Mouse (Mus musculus) gastrocnemius, postnatal 25 days (tissue): ENCODE data around the gene Arxes1. TPM values are rescaled to one million over a fixed set of nuclear protein-coding genes. Genes with fewer than 3 reads are reported as not detected.
A peak's percentile ranks its signal among the peaks of the same experiment; 100 is the strongest.
"Not testable (repeated sequence)": the region's sequence is repeated elsewhere in the genome, so short reads cannot be mapped to it uniquely, and the experiment has no call there.

ENCODE experiments used
- DNase-seq: peaks from one replicate; pipeline ENCODE4 v3.0.0; 2022
- long read RNA-seq, 2 experiments: library from polyadenylated mRNA; stranded (forward); transcript quantifications; one replicate each; pipeline ENCODE4 v2.0.0; 2021
- total RNA-seq, 2 experiments: library from RNA; stranded (reverse); gene quantifications; 1 replicate in 1 of 2; 2 replicates in 1 of 2; pipeline ENCODE4 v1.2.3; 2021

The Arxes1 gene
- under 1 TPM; 0.31 to 0.88 TPM for total RNA-seq
- long read RNA-seq, experiment 1, partial matches to known transcripts: 0 of 1 reads
- long read RNA-seq, experiment 1, other reads (novel, unspliced or antisense): 0 of 1 reads
- long read RNA-seq, experiment 2: 0 reads

DNA sequence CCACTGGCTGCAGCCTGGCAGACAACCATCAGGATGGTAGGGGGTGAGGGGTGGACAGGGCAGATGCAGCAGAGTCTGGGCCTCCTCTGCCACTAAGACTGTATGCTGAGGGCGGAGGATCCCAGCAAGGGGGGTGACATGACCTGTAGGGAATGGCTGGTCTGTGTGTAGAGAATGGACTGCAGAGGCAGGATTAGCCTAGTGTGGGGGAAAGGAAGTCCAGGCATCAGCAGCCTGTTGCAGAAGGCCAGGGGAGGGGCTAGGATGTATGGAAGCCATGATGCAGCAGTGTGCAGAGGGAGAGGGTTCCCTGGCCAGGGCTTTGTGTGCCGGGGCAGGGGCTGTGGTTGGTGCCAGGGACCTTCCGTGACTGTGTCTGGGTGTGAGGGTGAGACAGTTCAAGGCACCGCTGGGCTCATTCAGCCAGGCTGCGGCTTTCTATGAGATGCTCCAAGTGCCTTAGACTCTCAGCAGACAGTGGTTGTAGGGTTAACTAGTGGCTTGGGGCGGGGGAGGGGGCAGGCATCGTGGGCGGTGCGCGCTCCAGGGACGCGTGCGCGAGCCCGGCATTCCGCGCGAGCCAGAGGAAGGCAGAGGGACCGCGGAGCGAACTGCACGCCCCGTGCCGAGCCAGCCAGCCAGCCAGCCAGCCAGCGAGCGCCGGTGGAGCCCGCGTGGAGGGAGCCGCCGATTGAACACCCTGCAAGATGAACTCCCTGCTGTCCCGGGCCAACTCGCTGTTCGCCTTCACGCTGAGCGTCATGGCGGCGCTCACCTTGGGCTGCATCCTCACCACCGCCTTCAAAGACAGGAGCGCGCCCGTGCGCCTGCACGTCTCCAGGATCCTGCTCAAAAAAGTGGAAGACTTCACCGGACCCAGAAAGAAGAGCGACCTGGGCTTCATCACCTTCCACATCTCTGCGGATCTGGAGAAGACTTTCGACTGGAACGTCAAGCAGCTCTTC lies at the start of gene Arxes1:
TSS of gene Arxes1 (plus strand) at position 569 of the 965 bp plus-strand sequence.
- peak; percentile 8 for DNase-seq

DNA sequence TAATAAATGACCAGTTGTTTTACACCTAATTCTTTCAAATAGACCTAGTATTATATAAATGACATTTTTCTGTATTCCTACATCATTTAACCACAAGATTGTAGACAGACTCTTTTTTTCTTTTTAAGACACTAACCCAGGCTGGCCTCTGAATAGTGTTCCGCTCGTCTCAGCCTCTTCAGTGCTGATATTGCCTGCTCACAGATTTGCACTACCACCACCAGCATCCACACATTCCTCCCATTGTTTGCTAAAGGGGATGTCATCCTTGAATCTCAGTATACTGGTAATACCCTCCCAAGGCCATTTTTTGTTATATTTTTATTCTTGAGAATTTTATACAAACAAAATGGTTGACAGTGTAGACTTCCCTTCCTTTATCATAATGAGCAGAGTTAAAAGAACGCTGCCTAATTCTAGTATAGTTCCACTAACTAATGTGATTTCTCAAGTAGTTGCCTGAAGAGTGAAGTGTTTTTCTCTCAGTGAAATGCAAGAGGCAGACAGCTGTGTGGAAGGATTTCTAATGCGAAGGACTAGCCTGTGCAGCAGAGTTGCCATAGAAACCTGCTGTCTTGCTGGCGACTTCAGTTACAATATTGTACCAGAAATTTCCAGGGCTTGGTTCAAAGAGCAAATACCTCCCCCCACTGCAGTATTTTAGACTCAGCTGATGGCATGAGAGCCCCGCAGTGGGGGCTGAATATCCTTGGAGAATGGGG lies 48.5 kb upstream of the Arxes1 start:
- DNase-seq: no peak

DNA sequence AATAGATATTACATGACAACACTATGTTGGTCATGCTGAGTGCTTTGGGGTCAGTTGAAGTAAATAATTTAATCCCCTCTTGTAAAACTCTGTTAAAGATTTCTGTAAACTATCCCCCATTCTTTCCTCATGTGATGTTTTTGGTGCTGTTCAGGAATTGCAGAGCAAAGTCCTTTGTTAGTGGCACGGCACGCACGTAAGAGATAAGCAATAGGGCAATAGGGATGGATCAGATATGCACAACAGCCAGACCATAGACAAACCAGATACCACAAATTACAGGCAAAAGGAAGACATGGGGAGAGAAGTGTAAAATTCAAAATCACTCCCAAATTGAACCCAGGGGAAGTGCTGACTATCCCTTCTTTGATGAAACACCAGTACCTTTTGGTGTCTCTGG lies 46.9 kb upstream of the Arxes1 start:
- no peak for DNase-seq

GRCm38 (mm10) chrX:135990661-135991060 lies 42.5 kb upstream of the Arxes1 start:
- DNase-seq: no peak

GRCm38 (mm10) chrX:135993192-135993594 lies 40.0 kb upstream of the Arxes1 start:
- not testable (repeated sequence) for DNase-seq

- not testable (repeated sequence) for DNase-seq
Measured at GRCm38 (mm10) chrX:135993664-135994119, 39.5 kb upstream of the Arxes1 start, which contains the start of gene Arxes2. Gene Arxes2, plus strand, starts transcription at chrX:135993824.

DNA sequence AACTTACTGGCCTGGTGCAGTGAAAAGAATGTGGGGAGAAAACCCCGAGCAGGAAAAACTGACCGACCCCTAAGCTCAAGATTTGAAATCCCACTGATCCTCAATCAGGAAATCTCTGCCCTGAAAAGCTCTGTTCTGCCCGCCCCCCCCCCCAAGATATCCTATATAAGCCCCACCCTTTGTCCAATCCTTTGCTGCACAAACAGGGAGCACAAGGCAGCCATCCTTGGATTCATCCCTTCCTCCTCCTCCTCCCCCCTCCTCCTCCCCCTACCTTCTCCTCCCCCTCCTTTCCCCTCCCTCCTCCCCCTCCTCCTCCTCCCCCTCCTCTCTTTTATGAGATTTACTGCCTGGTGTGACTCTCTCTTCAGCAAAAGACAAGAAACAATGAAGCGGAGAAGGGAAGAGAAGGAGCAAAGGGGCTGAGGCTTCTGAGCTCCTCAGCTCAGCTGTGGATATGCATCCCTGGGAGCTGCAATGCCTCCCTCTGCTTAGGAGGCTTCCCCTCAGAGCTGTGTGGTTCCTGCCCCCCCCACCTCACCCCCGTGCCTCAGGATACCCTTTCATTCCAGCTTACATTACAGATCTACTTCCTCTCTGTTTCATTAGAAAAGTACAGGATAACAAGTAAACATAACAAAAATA lies 25.8 kb upstream of the Arxes1 start:
- DNase-seq: no peak

DNA sequence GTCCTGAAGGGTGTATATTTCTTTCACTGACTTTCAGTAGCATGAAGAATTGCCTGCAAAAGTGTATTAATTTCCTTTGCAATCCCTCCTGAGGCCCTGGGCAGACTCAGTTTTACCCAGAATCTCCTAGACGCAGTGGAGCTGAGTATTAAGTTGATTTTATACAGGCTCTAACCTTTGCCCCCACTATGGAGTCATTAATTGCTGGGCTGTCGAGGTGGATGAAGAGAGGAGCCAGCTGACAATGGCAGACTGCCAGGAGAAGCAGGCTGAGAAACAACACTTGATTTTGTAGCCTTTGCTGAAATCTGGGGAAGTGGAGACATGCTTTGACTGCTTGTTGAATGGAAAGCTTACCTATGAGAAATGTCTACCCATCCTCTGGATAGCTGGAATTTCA lies 18.8 kb upstream of the Arxes1 start:
- no peak for DNase-seq

- DNase-seq: no peak
Measured at GRCm38 (mm10) chrX:136030331-136030730, 2.8 kb upstream of the Arxes1 start.

DNA sequence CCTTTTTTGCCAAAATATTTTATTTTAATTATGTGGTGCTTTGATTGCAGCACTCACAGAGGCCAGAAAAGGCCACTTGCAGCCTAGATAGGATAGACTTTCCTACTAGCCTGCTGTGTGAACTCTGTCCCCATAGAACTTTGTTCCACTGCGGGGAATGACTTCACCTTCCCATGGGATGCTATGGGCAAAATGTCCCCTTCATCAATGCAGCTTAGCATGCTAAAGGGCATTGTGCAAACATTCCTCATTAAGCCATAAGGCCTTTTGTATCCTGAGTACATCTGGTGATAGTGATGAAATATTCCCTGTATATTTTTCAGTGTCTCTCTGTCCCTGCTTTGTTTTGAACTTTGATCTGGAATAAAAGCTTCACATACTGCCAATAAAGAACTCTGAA lies 10.6 kb downstream of the Arxes1 start:
- no peak for DNase-seq

- no peak for DNase-seq
Measured at GRCm38 (mm10) chrX:136047528-136047927, 14.4 kb downstream of the Arxes1 start.

- no peak for DNase-seq
Measured at GRCm38 (mm10) chrX:136051219-136051618, 18.1 kb downstream of the Arxes1 start.

GRCm38 (mm10) chrX:136060698-136061097 lies 27.5 kb downstream of the Arxes1 start:
- DNase-seq: no peak

GRCm38 (mm10) chrX:136067201-136067991 lies 34.2 kb downstream of the Arxes1 start:
- DNase-seq: not testable (repeated sequence)

- DNase-seq: not testable (repeated sequence)
Measured at GRCm38 (mm10) chrX:136068020-136068419, 34.9 kb downstream of the Arxes1 start, which contains the start of gene Bex2. Gene Bex2, minus strand, starts transcription at chrX:136068236.

Other genes starting within 250 kb of the Arxes1 start
- gene Bhlhb9, start 235.8 kb upstream of the Arxes1 start, total RNA-seq: 1 to 10 TPM; 3.2 to 4.1 TPM
- 1 to 10 TPM; 1.2 to 1.3 TPM for gene Gprasp2, start 194.3 kb upstream of the Arxes1 start, total RNA-seq
- gene Arxes2, start 39.5 kb upstream of the Arxes1 start, total RNA-seq: 1 to 10 TPM in 1 of 2 experiments, under 1 TPM in 1; 0.20 to 2.2 TPM
- gene Bex2, start 34.9 kb downstream of the Arxes1 start, total RNA-seq: not detected
- gene Nxf3, start 51.9 kb downstream of the Arxes1 start, total RNA-seq: not detected
- gene Bex4, start 105.6 kb downstream of the Arxes1 start, total RNA-seq: not detected
- 10 to 100 TPM; 13.9 to 18.7 TPM for gene Tceal8, start 139.0 kb downstream of the Arxes1 start, total RNA-seq
- gene Tceal5, start 170.5 kb downstream of the Arxes1 start, total RNA-seq: 10 to 100 TPM; 27.5 to 46.6 TPM
- 10 to 100 TPM; 65.8 to 81.0 TPM for gene Tceal7, start 181.4 kb downstream of the Arxes1 start, total RNA-seq
- gene Bex1, start 182.1 kb downstream of the Arxes1 start, total RNA-seq: 10 to 100 TPM in 1 of 2 experiments, 1 to 10 TPM in 1; 9.9 to 26.7 TPM
- 10 to 100 TPM; 30.8 to 36.1 TPM for gene Tceal9, start 211.7 kb downstream of the Arxes1 start, total RNA-seq
- 1 to 10 TPM; 3.1 to 4.8 TPM for gene Bex3, start 236.9 kb downstream of the Arxes1 start, total RNA-seq